Mouse (Mus musculus): ENCODE results near the gene Tmem104. TPM values are rescaled to one million over a fixed set of nuclear protein-coding genes. Genes with fewer than 3 reads are reported as not detected.

Gene Tmem104
- polyA plus RNA-seq, 1 experiment, result 15.5 TPM

DNA sequence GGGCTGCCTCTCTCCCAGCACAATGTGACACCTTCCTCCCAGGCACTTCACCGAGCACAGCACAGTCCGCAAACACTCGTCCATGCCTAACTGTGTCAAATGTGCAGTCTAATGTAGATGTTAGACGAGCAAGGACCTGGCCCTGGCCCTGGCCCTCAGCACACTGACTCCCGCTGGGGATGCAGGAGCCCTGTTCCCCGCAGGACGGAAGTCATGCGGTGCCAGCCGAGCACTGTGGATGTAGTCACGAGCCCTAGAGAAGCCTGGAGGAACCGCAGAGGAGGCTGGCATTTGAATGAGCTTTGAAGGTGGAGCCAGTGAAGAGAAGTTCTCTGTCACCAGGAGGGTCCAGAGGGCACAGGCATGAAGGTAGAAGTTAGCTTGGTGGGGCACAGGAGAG is 36.2 kb downstream of the Tmem104 start:
- TF ChIP-seq REST (IDR thresholded peaks at IDR 0.05; ENCODE audit: insufficient read depth, insufficient read length), result no peak
- TF ChIP-seq MYOD1 (IDR thresholded peaks at IDR 0.05; ENCODE audit: control insufficient read depth in 1 of 3, insufficient read length in 2 of 3, low read depth in 2 of 3), result no peak
- no peak for TF ChIP-seq TCF12 (IDR thresholded peaks at IDR 0.05; ENCODE audit: insufficient read depth, poor library complexity, severe bottlenecking)
- no peak for TF ChIP-seq E2F4 (IDR thresholded peaks at IDR 0.05; ENCODE audit: insufficient read depth)
- TF ChIP-seq CEBPB (IDR thresholded peaks at IDR 0.05; ENCODE audit: insufficient read depth, poor library complexity, severe bottlenecking), result no peak
- TF ChIP-seq SRF (IDR thresholded peaks at IDR 0.05; ENCODE audit: control insufficient read depth, insufficient read length, low read depth), result no peak
- TF ChIP-seq MYOG (IDR thresholded peaks at IDR 0.05; ENCODE audit: control insufficient read depth in 1 of 3, insufficient read depth in 1 of 3, insufficient read length in 2 of 3, low read depth in 2 of 3), result no peak
- no peak for TF ChIP-seq USF1 (IDR thresholded peaks at IDR 0.05; ENCODE audit: low read depth)
- no peak overlapping the region for H3K4me3 ChIP-seq
- H3K27me3 ChIP-seq (ENCODE audit: control insufficient read depth, insufficient read depth, insufficient read length), result no peaks in the 10 kb centered on the region
- H3K36me3 ChIP-seq (ENCODE audit: control insufficient read depth, insufficient read depth), result no peaks in the 10 kb centered on the region
- no peak overlapping the region for H3K4me2 ChIP-seq (ENCODE audit: low read depth)
- H3ac ChIP-seq (ENCODE audit: control insufficient read depth, insufficient read length), result no peak overlapping the region
- H3K79me2 ChIP-seq (ENCODE audit: control insufficient read depth, insufficient read depth), result no peaks in the 10 kb centered on the region

DNA sequence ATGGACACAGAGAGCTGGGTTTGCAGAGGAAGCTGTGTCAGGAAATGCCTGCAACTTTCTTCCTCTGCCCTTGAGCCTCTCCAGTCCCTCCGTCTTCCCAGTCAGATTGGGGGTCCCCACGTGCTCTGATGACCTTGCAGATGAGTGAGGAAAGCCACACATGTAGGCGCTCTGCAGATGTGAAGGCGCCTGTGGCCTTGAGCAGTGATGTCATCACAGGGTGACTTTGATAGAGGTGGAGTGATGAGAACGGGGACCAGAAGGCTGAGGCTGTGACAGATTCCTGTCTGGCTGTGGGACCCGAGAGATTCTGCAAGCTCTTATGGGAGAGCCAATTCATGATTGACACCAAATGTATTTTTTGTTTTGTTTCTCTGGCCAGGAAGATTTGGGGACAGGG is 36.6 kb downstream of the Tmem104 start:
- Histone ChIP-seq H3K27me3 (ENCODE audit: control insufficient read depth, insufficient read depth, insufficient read length) (no peaks in the 10 kb centered on the region), H3ac (ENCODE audit: control insufficient read depth, insufficient read length) (no peak overlapping the region), H3K4me2 (ENCODE audit: low read depth) (no peak overlapping the region), H3K79me2 (ENCODE audit: control insufficient read depth, insufficient read depth) (no peaks in the 10 kb centered on the region), H3K4me3 (no peak overlapping the region), H3K36me3 (ENCODE audit: control insufficient read depth, insufficient read depth) (no peaks in the 10 kb centered on the region)
- TF ChIP-seq MYOD1 (IDR thresholded peaks at IDR 0.05; ENCODE audit: control insufficient read depth in 1 of 3, insufficient read length in 2 of 3, low read depth in 2 of 3) (no peak), MYOG (IDR thresholded peaks at IDR 0.05; ENCODE audit: control insufficient read depth in 1 of 3, insufficient read depth in 1 of 3, insufficient read length in 2 of 3, low read depth in 2 of 3) (no peak), E2F4 (IDR thresholded peaks at IDR 0.05; ENCODE audit: insufficient read depth) (no peak), TCF12 (IDR thresholded peaks at IDR 0.05; ENCODE audit: insufficient read depth, poor library complexity, severe bottlenecking) (no peak), REST (IDR thresholded peaks at IDR 0.05; ENCODE audit: insufficient read depth, insufficient read length) (no peak), USF1 (IDR thresholded peaks at IDR 0.05; ENCODE audit: low read depth) (no peak), MAX (IDR thresholded peaks at IDR 0.05; ENCODE audit: low read depth) (no peak), POLR2A (IDR thresholded peaks at IDR 0.05; ENCODE audit: insufficient read length, low read depth) (no peak), CEBPB (IDR thresholded peaks at IDR 0.05; ENCODE audit: insufficient read depth, poor library complexity, severe bottlenecking) (no peak), POLR2AphosphoS2 (IDR thresholded peaks at IDR 0.05; ENCODE audit: insufficient read length, low read depth) (no peak), SRF (IDR thresholded peaks at IDR 0.05; ENCODE audit: control insufficient read depth, insufficient read length, low read depth) (no peak), TCF3 (IDR thresholded peaks at IDR 0.05; ENCODE audit: insufficient read length, low read depth) (no peak)

GRCm38 (mm10) chr11:115224889-115225288 is 37.6 kb downstream of the Tmem104 start:
- Histone ChIP-seq H3K4me3 (no peak overlapping the region), H3K79me2 (ENCODE audit: control insufficient read depth, insufficient read depth) (no peaks in the 10 kb centered on the region), H3K27me3 (ENCODE audit: control insufficient read depth, insufficient read depth, insufficient read length) (no peaks in the 10 kb centered on the region), H3K36me3 (ENCODE audit: control insufficient read depth, insufficient read depth) (no peaks in the 10 kb centered on the region), H3K4me2 (ENCODE audit: low read depth) (no peak overlapping the region), H3ac (ENCODE audit: control insufficient read depth, insufficient read length) (no peak overlapping the region)
- no peak for TF ChIP-seq E2F4 (IDR thresholded peaks at IDR 0.05; ENCODE audit: insufficient read depth)
- no peak for TF ChIP-seq MAX (IDR thresholded peaks at IDR 0.05; ENCODE audit: low read depth)
- TF ChIP-seq TCF3 (IDR thresholded peaks at IDR 0.05; ENCODE audit: insufficient read length, low read depth), result no peak
- no peak for TF ChIP-seq USF1 (IDR thresholded peaks at IDR 0.05; ENCODE audit: low read depth)
- no peak for TF ChIP-seq TCF12 (IDR thresholded peaks at IDR 0.05; ENCODE audit: insufficient read depth, poor library complexity, severe bottlenecking)
- no peak for TF ChIP-seq SRF (IDR thresholded peaks at IDR 0.05; ENCODE audit: control insufficient read depth, insufficient read length, low read depth)
- no peak for TF ChIP-seq MYOD1 (IDR thresholded peaks at IDR 0.05; ENCODE audit: control insufficient read depth in 1 of 3, insufficient read length in 2 of 3, low read depth in 2 of 3)
- no peak for TF ChIP-seq POLR2A (IDR thresholded peaks at IDR 0.05; ENCODE audit: insufficient read length, low read depth)
- no peak for TF ChIP-seq REST (IDR thresholded peaks at IDR 0.05; ENCODE audit: insufficient read depth, insufficient read length)
- no peak for TF ChIP-seq POLR2AphosphoS2 (IDR thresholded peaks at IDR 0.05; ENCODE audit: insufficient read length, low read depth)
- no peak for TF ChIP-seq MYOG (IDR thresholded peaks at IDR 0.05; ENCODE audit: control insufficient read depth in 1 of 3, insufficient read depth in 1 of 3, insufficient read length in 2 of 3, low read depth in 2 of 3)
- TF ChIP-seq CEBPB (IDR thresholded peaks at IDR 0.05; ENCODE audit: insufficient read depth, poor library complexity, severe bottlenecking), result no peak

DNA sequence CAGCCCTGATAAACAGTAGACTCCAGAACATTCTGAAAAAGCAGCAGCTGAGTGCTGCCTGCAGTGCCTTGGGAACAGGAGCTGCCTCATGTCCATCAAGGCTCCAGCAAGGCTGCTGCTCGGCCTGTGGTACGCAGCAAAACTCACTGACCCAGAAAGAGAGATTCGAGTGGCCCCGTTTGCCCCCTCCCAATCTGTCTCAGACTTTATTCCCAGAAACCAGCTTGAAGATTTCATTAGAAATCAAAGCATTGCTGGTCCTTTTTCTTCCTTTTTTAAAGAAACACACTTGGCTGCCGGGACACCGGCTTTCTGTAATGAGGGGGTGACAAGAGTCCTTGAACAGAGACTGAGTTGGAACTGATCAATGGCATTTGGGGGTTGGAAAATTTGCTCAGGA is 38.0 kb downstream of the Tmem104 start:
- H3K79me2 ChIP-seq (ENCODE audit: control insufficient read depth, insufficient read depth), result no peaks in the 10 kb centered on the region
- H3K4me3 ChIP-seq, result no peak overlapping the region
- TF ChIP-seq USF1 (IDR thresholded peaks at IDR 0.05; ENCODE audit: low read depth) (no peak), E2F4 (IDR thresholded peaks at IDR 0.05; ENCODE audit: insufficient read depth) (no peak), POLR2AphosphoS2 (IDR thresholded peaks at IDR 0.05; ENCODE audit: insufficient read length, low read depth) (no peak), MYOG (IDR thresholded peaks at IDR 0.05; ENCODE audit: control insufficient read depth in 1 of 3, insufficient read depth in 1 of 3, insufficient read length in 2 of 3, low read depth in 2 of 3) (no peak), POLR2A (IDR thresholded peaks at IDR 0.05; ENCODE audit: insufficient read length, low read depth) (no peak), MAX (IDR thresholded peaks at IDR 0.05; ENCODE audit: low read depth) (no peak), REST (IDR thresholded peaks at IDR 0.05; ENCODE audit: insufficient read depth, insufficient read length) (no peak), CEBPB (IDR thresholded peaks at IDR 0.05; ENCODE audit: insufficient read depth, poor library complexity, severe bottlenecking) (no peak), TCF12 (IDR thresholded peaks at IDR 0.05; ENCODE audit: insufficient read depth, poor library complexity, severe bottlenecking) (no peak), SRF (IDR thresholded peaks at IDR 0.05; ENCODE audit: control insufficient read depth, insufficient read length, low read depth) (no peak)
- no peak overlapping the region for H3K4me2 ChIP-seq (ENCODE audit: low read depth)
- no peaks in the 10 kb centered on the region for H3K27me3 ChIP-seq (ENCODE audit: control insufficient read depth, insufficient read depth, insufficient read length)
- no peaks in the 10 kb centered on the region for H3K36me3 ChIP-seq (ENCODE audit: control insufficient read depth, insufficient read depth)
- no peak overlapping the region for H3ac ChIP-seq (ENCODE audit: control insufficient read depth, insufficient read length)

All from myocyte (in vitro differentiated cells).